Mouse (Mus musculus): ENCODE measurements at regions not wholly inside any gene's neighbourhood (a gene's known extent, or its start where the extent isn't known, plus 50 kb on each side); places are given as distances from the start of the nearest gene placed in this dataset.

DNA sequence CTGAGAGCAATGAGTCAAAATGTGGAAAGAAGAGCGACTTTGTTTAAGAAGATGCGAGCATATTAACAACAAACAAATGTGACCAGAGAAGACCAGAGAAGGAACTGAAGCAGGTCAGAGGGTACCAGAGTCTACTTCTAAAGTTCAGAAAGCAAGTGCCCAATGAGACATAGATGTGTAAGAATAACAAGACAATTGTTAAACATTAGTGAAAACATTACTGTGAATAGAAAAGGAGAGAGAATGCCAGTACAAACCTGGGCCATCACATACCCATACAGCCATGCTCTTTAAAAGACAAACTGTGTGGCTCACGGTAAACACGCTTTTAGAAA, 214.8 kb upstream of the Tbl1xr1 start:
- TF ChIP-seq POLR2A (IDR thresholded peaks at IDR 0.05; ENCODE audit: low read depth, low read length) = no peak
- no peak for TF ChIP-seq CTCF (IDR thresholded peaks at IDR 0.05; ENCODE audit: extremely low read depth, insufficient read length, insufficient replicate concordance, low read depth, low read length)

All from small intestine, adult 2 months (tissue).